Mouse (Mus musculus): ENCODE results near the gene Sec14l1. TPM values are rescaled to one million over a fixed set of nuclear protein-coding genes. Genes with fewer than 3 reads are reported as not detected.
"Not testable (repeated sequence)": the region's sequence is repeated elsewhere in the genome, so short reads cannot be mapped to it uniquely, and the experiment has no call there.

The Sec14l1 gene
- polyA plus RNA-seq (2015; fragmentation: Nextera tagmentation; extraction: Ambion mirVana) = 30.4 and 30.7 TPM in 2 replicates

DNA sequence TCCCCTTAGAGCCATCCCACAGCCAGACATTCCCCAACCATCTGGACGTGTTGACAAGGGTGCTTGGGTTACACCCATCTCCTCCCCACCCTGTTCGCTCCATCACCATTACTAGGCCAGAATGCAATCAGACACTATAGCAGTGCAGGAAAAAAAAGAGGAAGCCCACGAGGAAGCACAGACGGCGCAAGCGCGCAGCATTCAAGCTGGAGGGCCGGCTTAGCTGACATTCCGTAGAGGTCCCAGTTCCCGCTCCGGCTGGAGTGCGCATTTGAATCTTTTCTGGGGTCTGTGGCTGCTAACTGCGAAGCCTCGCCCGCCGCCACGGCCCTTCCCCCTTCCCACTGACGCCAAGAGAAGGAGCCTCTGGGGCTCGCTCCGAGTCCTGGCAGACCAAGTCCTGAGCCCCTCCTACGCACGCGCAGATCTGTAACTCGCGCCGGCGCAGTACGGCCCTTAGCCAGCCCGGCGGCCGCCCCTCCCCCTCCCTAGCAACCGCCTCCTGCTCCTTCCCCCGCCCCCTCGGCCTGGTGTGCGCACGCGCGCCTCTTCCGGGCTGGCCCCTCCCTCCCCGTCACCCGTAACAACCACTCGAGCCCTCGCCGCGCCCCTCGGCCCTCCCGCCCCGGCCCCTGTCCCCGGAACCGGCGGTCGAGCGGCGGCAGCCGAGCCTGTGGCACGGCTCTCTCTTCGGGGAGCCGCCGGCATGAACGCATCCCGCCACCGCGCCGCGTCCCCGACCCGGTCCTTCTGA, at the start of gene Sec14l1:
Sec14l1 (plus strand) TSS at position 577 of the 754 bp plus-strand sequence.
- Histone ChIP-seq H3K36me3 (no peaks in the 10 kb centered on the region), H3K4me1 (replicated peaks) (peaks cover 16% of the 10 kb centered on the region), H3K9me3 (no peaks in the 10 kb centered on the region), H3K4me2 (replicated peaks) (peak within 1 kb of the TSS; percentile 81), H3K9ac (peak within 1 kb of the TSS; percentile 88), H3K4me3 (replicated peaks) (peak within 1 kb of the TSS; percentile 75), H3K27me3 (replicated peaks) (no peaks in the 10 kb centered on the region), H3K27ac (peak within 1 kb of the TSS; percentile 98)
- ATAC-seq = peak; percentile 96
- WGBS = under 1% methylated on average over 43 of the region's 67 CpGs

DNA sequence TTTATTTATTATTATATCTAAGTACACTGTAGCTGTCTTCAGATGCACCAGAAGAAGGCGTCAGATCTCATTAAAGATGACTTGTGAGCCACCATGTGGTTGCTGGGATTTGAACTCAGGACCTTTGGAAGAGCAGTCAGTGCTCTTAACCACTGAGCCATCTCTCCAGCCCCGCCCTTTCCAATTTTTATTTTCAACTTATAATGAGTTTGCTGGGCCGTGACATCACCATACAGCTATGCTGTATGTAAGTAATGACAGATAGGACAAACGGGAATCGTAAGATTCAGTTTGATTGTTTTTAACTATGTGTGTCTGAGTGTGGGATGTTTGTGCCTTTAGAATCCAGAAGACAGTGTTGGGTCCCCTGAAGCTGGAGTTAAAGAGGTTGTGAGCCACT, 49.4 kb upstream of the Sec14l1 start:
- 78% methylated on average over 5 of the region's 5 CpGs for WGBS

DNA sequence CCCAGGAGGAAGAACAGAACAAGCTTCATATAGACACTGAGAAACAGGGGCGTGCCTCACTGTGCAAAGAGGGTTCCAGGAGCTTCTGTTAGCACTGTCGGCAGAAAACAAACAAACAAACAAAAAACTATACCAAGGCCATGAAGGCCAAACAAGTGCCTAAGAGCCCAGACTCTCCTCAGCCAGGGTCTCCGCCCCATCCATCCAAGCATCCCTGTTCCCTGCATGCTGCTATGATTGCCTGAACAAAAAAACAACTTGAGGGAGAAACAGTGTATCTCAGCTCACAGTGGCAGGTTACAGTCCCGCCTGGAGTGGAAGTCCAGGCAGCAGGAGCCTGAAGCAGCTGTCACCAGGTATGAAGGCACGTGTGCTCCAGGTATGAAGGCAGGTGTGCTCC, 48.2 kb upstream of the Sec14l1 start:
- Histone ChIP-seq H3K36me3 (no peaks in the 10 kb centered on the region), H3K4me3 (replicated peaks) (no peak overlapping the region), H3K9me3 (no peaks in the 10 kb centered on the region), H3K4me1 (replicated peaks) (no peaks in the 10 kb centered on the region), H3K4me2 (replicated peaks) (no peak overlapping the region), H3K9ac (no peak overlapping the region), H3K27ac (no peak overlapping the region), H3K27me3 (replicated peaks) (0 out of 2 replicates have a peak, but pooled peaks cover 3% of the 10 kb centered on the region)
- no peak for ATAC-seq
- WGBS = 58% methylated on average over 5 of the region's 5 CpGs

More for the DNA sequence above, 49.4 kb upstream of the Sec14l1 start:
- not testable (repeated sequence) for H3K27ac ChIP-seq; H3K4me1 ChIP-seq (replicated peaks); H3K9me3 ChIP-seq; H3K9ac ChIP-seq; H3K27me3 ChIP-seq (replicated peaks); ATAC-seq; H3K4me2 ChIP-seq (replicated peaks); H3K4me3 ChIP-seq (replicated peaks); H3K36me3 ChIP-seq

DNA sequence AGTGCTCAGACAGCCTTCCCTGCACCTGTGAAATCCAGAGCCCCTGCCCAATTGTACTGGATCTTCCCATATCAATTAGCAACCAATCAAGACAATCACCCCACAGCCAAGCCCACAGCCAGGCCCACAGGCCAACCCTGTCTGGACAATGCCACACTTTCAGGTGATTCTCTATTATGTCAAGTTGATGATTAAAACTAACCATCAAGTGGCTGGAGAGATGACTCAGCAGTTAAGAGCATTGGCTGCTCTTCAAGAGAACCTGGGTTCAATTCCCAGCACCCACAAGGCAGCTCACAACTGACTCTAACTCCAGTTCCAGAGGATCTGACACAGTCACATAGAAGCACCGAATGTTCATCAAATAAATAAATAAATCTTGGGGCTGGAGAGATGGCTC, 46.6 kb upstream of the Sec14l1 start:
- H3K36me3 ChIP-seq = no peaks in the 10 kb centered on the region
- H3K9me3 ChIP-seq = no peaks in the 10 kb centered on the region
- no peaks in the 10 kb centered on the region for H3K4me1 ChIP-seq (replicated peaks)
- no peak overlapping the region for H3K4me3 ChIP-seq (replicated peaks)
- no peak overlapping the region for H3K9ac ChIP-seq
- 0 out of 2 replicates have a peak, but pooled peaks cover 3% of the 10 kb centered on the region for H3K27me3 ChIP-seq (replicated peaks)
- no peak for ATAC-seq
- no peak overlapping the region for H3K4me2 ChIP-seq (replicated peaks)
- H3K27ac ChIP-seq = no peak overlapping the region
- WGBS = 84% methylated on average over 1 of the region's 1 CpGs

DNA sequence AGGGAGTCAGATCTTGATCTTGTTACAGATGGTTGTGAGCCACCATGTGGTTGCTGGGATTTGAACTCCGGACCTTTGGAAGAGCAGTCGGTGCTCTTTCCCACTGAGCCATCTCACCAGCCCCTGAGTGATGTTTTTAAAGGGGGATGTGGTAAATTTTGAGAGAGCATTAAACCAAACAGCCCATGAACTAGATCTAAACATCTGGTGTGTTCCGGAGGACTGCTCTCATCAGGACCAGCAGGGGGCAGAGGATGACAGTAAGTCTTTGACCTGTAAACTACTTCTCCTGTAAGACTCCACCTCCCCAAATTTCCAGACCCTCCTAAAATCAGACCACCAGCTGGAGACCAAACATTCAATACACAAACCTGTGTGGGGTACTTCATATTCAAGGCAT, 45.9 kb upstream of the Sec14l1 start:
- H3K27ac ChIP-seq = no peak overlapping the region
- ATAC-seq = no peak
- no peak overlapping the region for H3K9ac ChIP-seq
- WGBS = 66% methylated on average over 3 of the region's 3 CpGs
- no peaks in the 10 kb centered on the region for H3K9me3 ChIP-seq
- no peaks in the 10 kb centered on the region for H3K4me1 ChIP-seq (replicated peaks)
- 0 out of 2 replicates have a peak, but pooled peaks cover 3% of the 10 kb centered on the region for H3K27me3 ChIP-seq (replicated peaks)
- H3K36me3 ChIP-seq = no peaks in the 10 kb centered on the region
- no peak overlapping the region for H3K4me2 ChIP-seq (replicated peaks)
- H3K4me3 ChIP-seq (replicated peaks) = no peak overlapping the region

DNA sequence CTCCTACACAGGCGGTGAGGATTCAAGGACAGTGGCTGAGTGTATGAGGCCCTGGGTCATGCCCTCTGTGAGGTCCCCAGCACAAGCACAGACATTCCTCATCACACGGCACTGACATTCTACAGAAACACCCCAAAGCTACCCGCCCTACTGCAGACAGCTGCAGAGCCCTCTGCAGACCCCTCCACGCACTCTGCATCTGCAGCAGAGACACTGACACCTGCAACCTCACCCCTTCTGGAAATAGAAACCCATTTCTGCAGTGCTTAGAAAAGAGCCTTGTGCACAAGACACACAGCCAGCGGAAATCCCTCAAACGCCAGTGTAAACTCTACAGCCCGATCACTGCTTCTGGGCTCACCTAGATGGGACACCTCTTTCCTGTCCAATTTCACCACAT, 44.3 kb upstream of the Sec14l1 start:
- H3K9ac ChIP-seq = no peak overlapping the region
- 0 out of 2 replicates have a peak, but pooled peaks cover 3% of the 10 kb centered on the region for H3K27me3 ChIP-seq (replicated peaks)
- H3K9me3 ChIP-seq = no peaks in the 10 kb centered on the region
- no peak for ATAC-seq
- H3K4me3 ChIP-seq (replicated peaks) = no peak overlapping the region
- H3K36me3 ChIP-seq = no peaks in the 10 kb centered on the region
- 61% methylated on average over 7 of the region's 7 CpGs for WGBS
- H3K4me2 ChIP-seq (replicated peaks) = no peak overlapping the region
- H3K4me1 ChIP-seq (replicated peaks) = no peaks in the 10 kb centered on the region
- H3K27ac ChIP-seq = no peak overlapping the region

DNA sequence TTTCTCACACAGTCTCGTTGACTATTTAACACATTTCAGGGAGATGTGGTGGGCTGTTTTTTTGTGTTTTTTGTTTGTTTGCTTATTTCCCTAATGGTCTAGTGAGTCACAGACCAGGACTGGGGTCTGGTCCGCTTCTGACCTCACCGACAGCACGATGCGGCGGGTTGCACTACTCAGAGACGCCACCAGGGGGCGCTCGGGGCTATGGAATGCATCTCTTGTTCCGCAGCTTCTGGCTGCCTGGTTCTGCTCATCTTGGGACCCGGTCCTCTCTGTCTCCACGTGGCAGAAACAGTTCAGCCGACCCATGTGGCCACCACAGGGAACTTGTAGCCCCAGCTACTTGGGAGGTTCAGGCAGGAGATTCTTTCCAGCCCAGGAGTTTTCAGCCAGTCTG, 42.8 kb upstream of the Sec14l1 start:
- Histone ChIP-seq H3K4me2 (replicated peaks) (no peak overlapping the region), H3K4me3 (replicated peaks) (no peak overlapping the region), H3K9me3 (no peaks in the 10 kb centered on the region), H3K27me3 (replicated peaks) (0 out of 2 replicates have a peak, but pooled peaks cover 3% of the 10 kb centered on the region), H3K27ac (no peak overlapping the region), H3K9ac (no peak overlapping the region), H3K4me1 (replicated peaks) (peaks cover 6% of the 10 kb centered on the region), H3K36me3 (no peaks in the 10 kb centered on the region)
- 2% methylated on average over 13 of the region's 13 CpGs for WGBS
- peak; percentile 47; the same call in 1 of the 2 replicates for ATAC-seq

DNA sequence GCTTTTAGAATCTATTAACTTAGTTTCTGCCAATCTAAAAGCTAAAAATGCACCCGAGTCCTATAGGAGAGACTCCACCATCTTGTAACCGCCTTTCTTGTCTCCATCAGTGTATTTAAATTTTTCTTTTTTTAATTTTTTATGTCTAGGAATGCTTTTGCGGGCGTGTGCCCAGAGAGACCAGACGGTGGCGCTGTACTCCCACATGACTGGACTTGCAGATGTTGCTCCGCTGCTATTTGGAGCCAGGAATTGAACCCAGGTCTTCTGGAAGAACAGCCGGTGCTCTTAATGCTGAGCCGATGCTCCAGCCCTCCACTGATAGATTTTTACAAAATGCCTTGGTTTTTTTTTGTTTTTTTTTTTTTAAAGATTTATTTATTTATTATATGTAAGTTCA, 41.5 kb upstream of the Sec14l1 start:
- Histone ChIP-seq H3K4me3 (replicated peaks) (no peak overlapping the region), H3K9ac (no peak overlapping the region), H3K4me2 (replicated peaks) (no peak overlapping the region), H3K4me1 (replicated peaks) (peaks cover 19% of the 10 kb centered on the region), H3K36me3 (0 out of 2 replicates have a peak, but pooled peaks cover 3% of the 10 kb centered on the region), H3K27ac (no peak overlapping the region), H3K27me3 (replicated peaks) (0 out of 2 replicates have a peak, but pooled peaks cover 3% of the 10 kb centered on the region), H3K9me3 (no peaks in the 10 kb centered on the region)
- 89% methylated on average over 9 of the region's 9 CpGs for WGBS
- ATAC-seq = no peak

DNA sequence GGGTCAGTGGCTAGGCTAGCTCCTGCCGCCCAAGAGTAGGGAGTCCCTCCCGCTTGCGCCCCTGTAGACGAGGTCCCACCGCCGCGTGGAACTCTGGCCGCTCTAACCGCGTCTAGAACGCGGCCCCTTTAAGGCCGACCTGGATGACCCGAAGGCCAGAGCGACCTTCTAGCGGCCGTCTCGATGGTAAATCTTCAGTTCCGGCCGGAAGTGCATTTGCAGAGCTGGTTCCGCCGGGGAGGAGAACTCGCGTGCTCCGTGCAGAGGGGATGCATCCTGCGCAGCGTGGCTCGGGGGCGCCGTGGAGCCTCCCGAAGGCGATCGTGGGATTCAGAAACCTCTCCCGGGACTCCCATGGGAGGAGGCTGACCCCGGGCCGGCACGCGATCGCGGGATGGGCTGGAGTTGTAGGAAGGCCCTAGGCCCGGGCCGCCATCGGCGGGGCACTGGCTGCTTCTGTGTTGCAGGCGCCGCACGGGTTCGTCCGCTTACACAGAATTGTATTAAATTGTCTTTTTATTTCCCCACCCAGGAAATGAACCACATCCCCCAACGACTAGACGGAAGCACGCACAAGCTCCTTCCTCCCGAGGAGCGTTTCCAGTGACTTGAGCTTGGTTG, 38.3 kb upstream of the Sec14l1 start:
- Histone ChIP-seq H3K4me3 (replicated peaks) (peak overlapping the region; percentile 89), H3K27me3 (replicated peaks) (no peaks in the 10 kb centered on the region), H3K27ac (peak overlapping the region; percentile 72), H3K9me3 (no peaks in the 10 kb centered on the region), H3K4me2 (replicated peaks) (peak overlapping the region; percentile 89), H3K36me3 (peaks cover 18% of the 10 kb centered on the region), H3K4me1 (replicated peaks) (peaks cover 32% of the 10 kb centered on the region), H3K9ac (peak overlapping the region; percentile 90)
- 0% methylated on average over 54 of the region's 54 CpGs for WGBS
- ATAC-seq = peak; percentile 82

DNA sequence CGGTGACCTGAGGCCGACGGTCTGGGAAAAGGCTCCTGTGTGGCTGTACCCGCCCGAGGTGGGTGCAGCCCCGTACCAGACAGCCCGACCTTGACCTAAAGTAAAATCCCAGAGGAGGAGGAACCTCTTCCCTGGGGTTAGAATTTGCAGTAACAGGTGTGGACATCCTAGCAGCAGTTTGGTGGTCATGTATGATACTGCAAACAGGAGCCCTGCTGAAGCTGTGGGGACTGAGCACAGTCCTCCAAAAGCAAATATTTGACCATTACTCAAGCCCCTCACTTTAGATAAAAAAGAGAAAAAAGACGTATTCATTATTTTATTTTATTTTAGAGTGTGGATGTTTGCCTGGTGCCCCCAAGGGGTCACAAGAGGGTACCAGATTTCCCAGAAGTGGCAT, 37.7 kb upstream of the Sec14l1 start:
- H3K9ac ChIP-seq = peak overlapping the region; percentile 90
- no peaks in the 10 kb centered on the region for H3K9me3 ChIP-seq
- peak overlapping the region; percentile 89 for H3K4me2 ChIP-seq (replicated peaks)
- H3K4me1 ChIP-seq (replicated peaks) = peaks cover 36% of the 10 kb centered on the region
- H3K27me3 ChIP-seq (replicated peaks) = no peaks in the 10 kb centered on the region
- peaks cover 18% of the 10 kb centered on the region for H3K36me3 ChIP-seq
- ATAC-seq = no peak; the same call in 1 of the 2 replicates
- WGBS = 4% methylated on average over 8 of the region's 8 CpGs
- peak overlapping the region; percentile 89 for H3K4me3 ChIP-seq (replicated peaks)
- peak overlapping the region; percentile 72 for H3K27ac ChIP-seq

DNA sequence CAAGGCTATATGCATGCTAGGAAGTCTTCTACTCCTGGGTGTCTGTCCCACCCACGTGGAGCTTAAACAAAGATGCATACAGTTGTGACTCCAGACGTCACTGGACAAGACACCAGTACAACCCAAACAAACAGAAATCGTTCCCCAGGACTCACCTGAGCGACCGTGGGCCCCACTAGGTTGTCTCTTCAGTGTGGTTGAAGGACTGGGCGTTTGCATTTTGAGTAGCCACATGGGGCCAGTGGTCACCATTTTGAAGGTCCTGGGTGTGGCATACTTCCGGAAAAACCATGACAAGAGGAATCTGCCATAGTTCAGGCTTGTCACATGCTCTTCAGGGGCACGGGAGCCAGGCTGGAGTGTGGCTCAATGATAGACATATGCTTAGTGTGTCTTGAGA, 37.1 kb upstream of the Sec14l1 start:
- ATAC-seq = no peak
- Histone ChIP-seq H3K4me2 (replicated peaks) (peak overlapping the region; percentile 89), H3K4me1 (replicated peaks) (peaks cover 41% of the 10 kb centered on the region), H3K36me3 (peaks cover 18% of the 10 kb centered on the region), H3K9me3 (no peaks in the 10 kb centered on the region), H3K27me3 (replicated peaks) (no peaks in the 10 kb centered on the region), H3K27ac (no peak overlapping the region), H3K4me3 (replicated peaks) (peak overlapping the region; percentile 89), H3K9ac (peak overlapping the region; percentile 90; the same call in 1 of the 2 replicates)
- 79% methylated on average over 8 of the region's 8 CpGs for WGBS

DNA sequence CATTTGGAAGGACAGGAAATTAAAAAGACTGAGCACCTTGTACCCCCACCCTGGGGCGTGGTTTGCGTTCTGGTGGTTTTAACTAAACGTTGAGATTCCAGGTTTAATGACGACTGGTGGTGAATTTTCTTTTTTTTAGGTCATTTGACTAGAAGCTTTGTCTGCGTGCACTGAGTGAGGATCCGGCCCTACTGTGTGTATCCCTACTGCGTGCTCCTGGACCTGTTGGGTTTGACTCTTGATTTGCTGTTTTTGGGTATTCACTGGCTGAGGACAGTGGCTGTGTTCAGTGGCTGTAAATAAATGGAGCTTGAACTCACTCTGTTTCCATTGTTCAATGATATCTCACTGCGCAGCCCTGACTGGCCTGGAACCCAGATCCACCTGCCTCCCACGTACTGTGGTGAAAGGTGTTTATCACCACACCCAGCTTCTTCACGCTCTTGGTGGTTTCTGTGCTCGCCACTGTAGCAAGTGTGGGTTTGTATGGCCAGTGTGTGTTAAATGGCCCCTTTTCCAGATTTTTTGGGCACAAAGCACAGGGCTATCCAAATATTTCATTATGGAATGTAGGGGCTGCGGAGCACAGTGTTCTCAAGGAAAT, 36.2 kb upstream of the Sec14l1 start:
- 85% methylated on average over 12 of the region's 12 CpGs for WGBS
- H3K27me3 ChIP-seq (replicated peaks) = no peaks in the 10 kb centered on the region
- ATAC-seq = no peak
- peaks cover 18% of the 10 kb centered on the region for H3K36me3 ChIP-seq
- no peak overlapping the region for H3K4me3 ChIP-seq (replicated peaks)
- H3K9ac ChIP-seq = no peak overlapping the region
- H3K4me1 ChIP-seq (replicated peaks) = peaks cover 44% of the 10 kb centered on the region
- no peak overlapping the region for H3K4me2 ChIP-seq (replicated peaks)
- no peak overlapping the region for H3K27ac ChIP-seq
- H3K9me3 ChIP-seq = no peaks in the 10 kb centered on the region

All from intestine, embryonic 15.5 days (tissue).